Mouse (Mus musculus): Measurements from ENCODE around the gene Tmem107. TPM values are rescaled to one million over a fixed set of nuclear protein-coding genes. Genes with fewer than 3 reads are reported as not detected.

Gene Tmem107
- total RNA-seq, 1 experiment = 38.8 TPM

DNA sequence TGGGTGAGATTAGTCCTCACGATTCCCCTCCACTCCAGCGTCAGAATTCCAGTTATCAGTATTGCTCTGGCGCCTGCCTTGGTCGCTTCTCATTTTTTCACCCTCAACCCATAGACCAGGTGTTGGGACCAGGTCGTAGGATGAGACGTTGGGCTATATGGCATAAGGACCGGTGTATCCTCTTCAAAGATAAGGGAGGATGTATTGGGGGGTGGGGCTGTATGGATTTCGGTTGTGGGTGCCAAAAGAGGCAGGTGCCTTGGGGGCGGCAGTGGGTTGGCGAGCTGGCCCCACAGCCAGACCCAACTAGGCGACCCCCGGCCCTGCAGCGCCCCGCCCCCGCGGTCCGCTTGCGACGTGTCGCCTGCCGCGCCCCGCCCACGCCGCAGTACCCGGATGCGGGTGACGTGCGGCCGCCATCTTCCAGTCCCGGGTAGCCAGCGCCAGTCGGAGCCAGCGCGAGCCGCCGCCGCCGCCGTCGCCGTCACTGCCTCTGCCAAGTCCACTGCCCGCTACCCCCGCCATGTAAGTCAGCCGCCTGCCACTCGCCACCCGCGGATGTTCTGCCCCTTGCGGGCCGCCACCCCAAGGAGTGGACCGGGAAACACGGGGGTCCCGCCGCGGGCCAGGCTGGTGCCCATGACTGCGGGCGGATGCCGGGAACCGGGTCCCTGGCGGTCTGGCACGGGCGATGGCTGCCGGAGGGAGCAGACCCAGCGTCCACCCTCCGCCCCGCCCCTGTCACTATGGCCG, 17.7 kb downstream of the Tmem107 start, which contains the start of gene Vamp2:
Vamp2 (plus strand) TSS at position 388 of the 753 bp plus-strand sequence.
- Histone ChIP-seq H3K36me3 (ENCODE audit: control insufficient read depth, insufficient read depth, low read length, poor library complexity, severe bottlenecking) (peaks cover 7% of the 10 kb centered on the region; the same call in 1 of the 2 replicates), H3K9me3 (ENCODE audit: control insufficient read depth, insufficient read depth, low read depth, low read length) (no peaks in the 10 kb centered on the region), H3K9ac (ENCODE audit: insufficient read depth, low read depth, low read length, poor library complexity, severe bottlenecking) (peak within 1 kb of the TSS; percentile 89), H3K4me1 (ENCODE audit: control insufficient read depth in 2 of 2, insufficient read depth in 2 of 2, low read length in 2 of 2, poor library complexity in 1 of 2) (peaks cover 0 to 26% of the 10 kb centered on the region in 2 experiments; a peak in 1 of 4 replicates), H3K4me3 (ENCODE audit: insufficient read depth in 1 of 2, low read depth in 1 of 2, low read length in 2 of 2, poor library complexity in 1 of 2, severe bottlenecking in 1 of 2) (peak within 1 kb of the TSS; percentile 83 to 99), H3K27ac (ENCODE audit: insufficient read depth, low read depth, low read length, poor library complexity, severe bottlenecking) (peak within 1 kb of the TSS; percentile 5; the same call in 1 of the 2 replicates)
- no peak for TF ChIP-seq MAFK (IDR thresholded peaks at IDR 0.05; ENCODE audit: insufficient read depth, low read depth, low read length)
- TF ChIP-seq ZC3H11A (IDR thresholded peaks at IDR 0.05; ENCODE audit: borderline replicate concordance, low read depth, low read length) = no peak
- TF ChIP-seq HCFC1 (IDR thresholded peaks at IDR 0.05; ENCODE audit: borderline replicate concordance, insufficient read depth, low read length) = 0 out of 2 replicates have a peak, but pooled peaks have one; percentile 23
- no peak for TF ChIP-seq ZNF384 (IDR thresholded peaks at IDR 0.05; ENCODE audit: low read depth, low read length)
- DNase-seq (ENCODE audit: low read depth, low spot score) = peak; percentile 66
- in situ Hi-C loops (cut with MboI; ENCODE audit: low sequenced_read_pairs in 2 of 2, unreplicated experiment in 2 of 2) = no loop called here

GRCm38 (mm10) chr11:69088856-69089615, 18.4 kb downstream of the Tmem107 start:
- Histone ChIP-seq H3K27ac (ENCODE audit: insufficient read depth, low read depth, low read length, poor library complexity, severe bottlenecking) (peak overlapping the region; percentile 5; the same call in 1 of the 2 replicates), H3K4me3 (ENCODE audit: insufficient read depth in 1 of 2, low read depth in 1 of 2, low read length in 2 of 2, poor library complexity in 1 of 2, severe bottlenecking in 1 of 2) (peak overlapping the region; percentile 83 to 99)
- TF ChIP-seq MAFK (IDR thresholded peaks at IDR 0.05; ENCODE audit: insufficient read depth, low read depth, low read length) (no peak), HCFC1 (IDR thresholded peaks at IDR 0.05; ENCODE audit: borderline replicate concordance, insufficient read depth, low read length) (no peak), ZC3H11A (IDR thresholded peaks at IDR 0.05; ENCODE audit: borderline replicate concordance, low read depth, low read length) (no peak), CHD2 (IDR thresholded peaks at IDR 0.05; ENCODE audit: low read depth, low read length) (no peak), ZNF384 (IDR thresholded peaks at IDR 0.05; ENCODE audit: low read depth, low read length) (no peak)

GRCm38 (mm10) chr11:69089616-69090290, 19.1 kb downstream of the Tmem107 start:
- in situ Hi-C loops (cut with MboI; ENCODE audit: low sequenced_read_pairs in 2 of 2, unreplicated experiment in 2 of 2) = no loop called here
- H3K4me1 ChIP-seq (ENCODE audit: control insufficient read depth in 2 of 2, insufficient read depth in 2 of 2, low read length in 2 of 2, poor library complexity in 1 of 2) = peaks cover 0 to 26% of the 10 kb centered on the region in 2 experiments; a peak in 3 of 4 replicates
- peaks cover 7% of the 10 kb centered on the region; the same call in 1 of the 2 replicates for H3K36me3 ChIP-seq (ENCODE audit: control insufficient read depth, insufficient read depth, low read length, poor library complexity, severe bottlenecking)
- H3K4me3 ChIP-seq (ENCODE audit: insufficient read depth in 1 of 2, low read depth in 1 of 2, low read length in 2 of 2, poor library complexity in 1 of 2, severe bottlenecking in 1 of 2) = peak overlapping the region; percentile 83 to 99
- no peak for DNase-seq (ENCODE audit: low read depth, low spot score)
- H3K9me3 ChIP-seq (ENCODE audit: control insufficient read depth, insufficient read depth, low read depth, low read length) = no peaks in the 10 kb centered on the region
- no peak overlapping the region for H3K27ac ChIP-seq (ENCODE audit: insufficient read depth, low read depth, low read length, poor library complexity, severe bottlenecking)
- no peak for TF ChIP-seq ZNF384 (IDR thresholded peaks at IDR 0.05; ENCODE audit: low read depth, low read length)
- TF ChIP-seq HCFC1 (IDR thresholded peaks at IDR 0.05; ENCODE audit: borderline replicate concordance, insufficient read depth, low read length) = no peak
- no peak for TF ChIP-seq CHD2 (IDR thresholded peaks at IDR 0.05; ENCODE audit: low read depth, low read length)
- no peak for TF ChIP-seq MAFK (IDR thresholded peaks at IDR 0.05; ENCODE audit: insufficient read depth, low read depth, low read length)
- no peak for TF ChIP-seq ZC3H11A (IDR thresholded peaks at IDR 0.05; ENCODE audit: borderline replicate concordance, low read depth, low read length)
- peak overlapping the region; percentile 89 for H3K9ac ChIP-seq (ENCODE audit: insufficient read depth, low read depth, low read length, poor library complexity, severe bottlenecking)

More at GRCm38 (mm10) chr11:69088856-69089615, 18.4 kb downstream of the Tmem107 start:
- peak overlapping the region; percentile 89 for H3K9ac ChIP-seq (ENCODE audit: insufficient read depth, low read depth, low read length, poor library complexity, severe bottlenecking)
- in situ Hi-C loops (cut with MboI; ENCODE audit: low sequenced_read_pairs in 2 of 2, unreplicated experiment in 2 of 2) = no loop called here
- H3K36me3 ChIP-seq (ENCODE audit: control insufficient read depth, insufficient read depth, low read length, poor library complexity, severe bottlenecking) = peaks cover 7% of the 10 kb centered on the region; the same call in 1 of the 2 replicates
- H3K4me1 ChIP-seq (ENCODE audit: control insufficient read depth in 2 of 2, insufficient read depth in 2 of 2, low read length in 2 of 2, poor library complexity in 1 of 2) = peaks cover 0 to 26% of the 10 kb centered on the region in 2 experiments; a peak in 1 of 4 replicates
- no peak for DNase-seq (ENCODE audit: low read depth, low spot score)
- H3K9me3 ChIP-seq (ENCODE audit: control insufficient read depth, insufficient read depth, low read depth, low read length) = no peaks in the 10 kb centered on the region

DNA sequence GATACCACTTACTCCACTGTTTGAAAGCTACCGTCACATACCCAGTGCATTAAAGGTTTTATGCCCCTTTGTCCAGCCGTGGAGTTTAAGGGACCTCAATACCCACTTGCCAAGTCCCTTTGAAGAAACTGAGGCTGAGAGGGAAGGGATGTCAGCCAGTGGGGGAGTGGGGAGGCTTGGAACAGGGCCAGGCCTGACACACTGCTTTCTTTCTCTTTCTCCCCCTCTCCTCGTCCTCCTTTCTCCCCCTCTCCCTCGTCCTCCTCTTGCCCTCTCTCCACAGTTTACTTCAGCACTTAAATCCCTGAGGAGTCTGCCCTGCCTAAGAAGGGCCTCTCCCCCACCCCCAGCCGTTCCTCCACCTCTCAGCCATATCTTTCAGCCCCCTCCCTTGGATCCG, 19.8 kb downstream of the Tmem107 start:
- peaks cover 0 to 26% of the 10 kb centered on the region in 2 experiments; a peak in 3 of 4 replicates for H3K4me1 ChIP-seq (ENCODE audit: control insufficient read depth in 2 of 2, insufficient read depth in 2 of 2, low read length in 2 of 2, poor library complexity in 1 of 2)
- H3K9ac ChIP-seq (ENCODE audit: insufficient read depth, low read depth, low read length, poor library complexity, severe bottlenecking) = no peak overlapping the region
- no peaks in the 10 kb centered on the region for H3K9me3 ChIP-seq (ENCODE audit: control insufficient read depth, insufficient read depth, low read depth, low read length)
- peaks cover 7% of the 10 kb centered on the region; the same call in 1 of the 2 replicates for H3K36me3 ChIP-seq (ENCODE audit: control insufficient read depth, insufficient read depth, low read length, poor library complexity, severe bottlenecking)
- DNase-seq (ENCODE audit: low read depth, low spot score) = no peak
- in situ Hi-C loops (cut with MboI; ENCODE audit: low sequenced_read_pairs in 2 of 2, unreplicated experiment in 2 of 2) = no loop called here
- H3K27ac ChIP-seq (ENCODE audit: insufficient read depth, low read depth, low read length, poor library complexity, severe bottlenecking) = no peak overlapping the region
- H3K4me3 ChIP-seq (ENCODE audit: insufficient read depth in 1 of 2, low read depth in 1 of 2, low read length in 2 of 2, poor library complexity in 1 of 2, severe bottlenecking in 1 of 2) = no peak overlapping the region
- no peak for TF ChIP-seq HCFC1 (IDR thresholded peaks at IDR 0.05; ENCODE audit: borderline replicate concordance, insufficient read depth, low read length)
- TF ChIP-seq CHD2 (IDR thresholded peaks at IDR 0.05; ENCODE audit: low read depth, low read length) = no peak
- TF ChIP-seq ZC3H11A (IDR thresholded peaks at IDR 0.05; ENCODE audit: borderline replicate concordance, low read depth, low read length) = no peak
- TF ChIP-seq MAFK (IDR thresholded peaks at IDR 0.05; ENCODE audit: insufficient read depth, low read depth, low read length) = no peak
- no peak for TF ChIP-seq ZNF384 (IDR thresholded peaks at IDR 0.05; ENCODE audit: low read depth, low read length)
